Mouse (Mus musculus) hematopoietic stem cell, adult 5-6 weeks (primary cell): Measurements from ENCODE around the gene Adora2b. TPM values are rescaled to one million over a fixed set of nuclear protein-coding genes. Genes with fewer than 3 reads are reported as not detected.

Source experiments
- ATAC-seq, 2 experiments: fragments of 125-278 bp in 1 of 2; replicated peaks in 1 of 2; 2 replicates each; pipeline ENCODE4 v1.8.0; 2016 to 2017; ENCODE audit warnings: inconsistent platforms in 2 of 2, mild to moderate bottlenecking in 2 of 2, moderate number of reproducible peaks in 2 of 2, low read depth in 1 of 2, moderate TSS enrichment in 1 of 2; ENCODE audit not compliant: low FRiP score in 2 of 2, poor library complexity in 2 of 2, severe bottlenecking in 2 of 2, insufficient read depth in 1 of 2, low TSS enrichment in 1 of 2
- total RNA-seq: library from RNA; stranded (forward); fragments of 172-1452, 232-1000 nt; gene quantifications from 2 replicates; pipeline ENCODE4 v1.2.3, GENCODE M21; 2017

Gene Adora2b
- total RNA-seq, 1 experiment from 2014 or later: 2.2 TPM

- no peak for ATAC-seq
Observed at GRCm38 (mm10) chr11:62287700-62288099, 38.9 kb downstream of the Adora2b start.

GRCm38 (mm10) chr11:62294121-62294520 is 45.3 kb downstream of the Adora2b start:
- ATAC-seq: no peak

- ATAC-seq: no peak
Observed at GRCm38 (mm10) chr11:62298883-62299282, 50.1 kb downstream of the Adora2b start.

GRCm38 (mm10) chr11:62305866-62306265 is 57.1 kb downstream of the Adora2b start:
- no peak for ATAC-seq

- ATAC-seq: no peak
Observed at GRCm38 (mm10) chr11:62309296-62309695, 60.5 kb downstream of the Adora2b start.

- no peak for ATAC-seq
Observed at GRCm38 (mm10) chr11:62314984-62315383, 66.2 kb downstream of the Adora2b start.

Other genes starting within 250 kb of the Adora2b start
- 6.1 and 14.6 TPM in 2 replicates for gene Zswim7, start 32.4 kb downstream of the Adora2b start, total RNA-seq
- gene Ttc19, start 32.5 kb downstream of the Adora2b start, total RNA-seq: 22.4 and 29.3 TPM in 2 replicates
- 5.7 and 9.1 TPM in 2 replicates for gene Pigl, start 209.5 kb downstream of the Adora2b start, total RNA-seq
- 312 and 354 TPM in 2 replicates for gene Ncor1, start 209.6 kb downstream of the Adora2b start, total RNA-seq